Mouse (Mus musculus): ENCODE data around the gene Cd4. TPM values are rescaled to one million over a fixed set of nuclear protein-coding genes. Genes with fewer than 3 reads are reported as not detected.

Gene Cd4
- polyA plus RNA-seq, 1 experiment, result 5.8 TPM

DNA sequence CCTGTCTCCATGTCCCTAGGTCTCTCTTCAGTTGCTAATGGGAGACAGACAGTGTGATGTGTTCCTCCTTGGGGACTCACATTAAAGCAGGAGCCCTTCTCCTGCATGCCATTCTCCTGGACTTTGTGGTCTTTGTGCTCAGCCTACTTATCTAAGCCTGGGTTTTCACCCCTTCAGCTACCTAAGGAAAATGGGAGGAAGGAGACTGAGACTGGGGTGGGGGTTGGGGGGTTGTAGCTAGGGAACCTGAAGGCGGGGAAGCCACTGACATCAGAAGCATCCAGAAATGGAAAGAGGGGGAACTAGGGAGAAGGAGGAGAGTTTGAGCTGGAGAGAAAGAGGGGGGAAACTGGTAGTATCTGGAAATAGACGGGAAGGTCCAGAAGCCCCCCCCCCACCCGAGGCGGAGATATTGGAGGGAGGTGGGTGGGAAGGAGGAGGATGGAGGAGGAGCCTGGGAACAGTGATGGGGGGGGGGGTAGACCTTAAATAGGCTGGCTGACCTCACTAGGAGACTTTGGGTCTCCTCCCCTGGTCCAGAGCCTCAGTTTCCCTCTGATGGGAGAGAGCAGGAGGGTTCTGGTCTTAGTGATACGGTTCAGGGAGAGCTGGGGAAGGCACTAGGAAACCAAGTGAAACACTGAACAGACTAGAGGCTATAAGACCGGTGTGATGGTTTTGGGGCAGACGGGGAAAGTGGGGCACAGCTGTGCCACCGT is 25.5 kb downstream of the Cd4 start:
- H3K27ac ChIP-seq (ENCODE audit: insufficient read depth, low read depth, low read length), result no peak overlapping the region
- TF ChIP-seq POLR2A (IDR thresholded peaks at IDR 0.05; ENCODE audit: low read depth, low read length) (no peak), CTCF (IDR thresholded peaks at IDR 0.05; ENCODE audit: extremely low read depth, insufficient read length, insufficient replicate concordance, low read depth, low read length) (no peak)
- H3K27me3 ChIP-seq (ENCODE audit: control insufficient read depth, insufficient read depth, low read length), result peaks cover 26% of the 10 kb centered on the region
- H3K4me3 ChIP-seq (ENCODE audit: low read depth, low read length), result no peak overlapping the region
- 21% methylated on average over 8 of the region's 8 CpGs for WGBS
- H3K4me1 ChIP-seq (ENCODE audit: control insufficient read depth, insufficient read depth, insufficient read length, low read length), result peaks cover 4% of the 10 kb centered on the region
- no peaks in the 10 kb centered on the region for H3K36me3 ChIP-seq (ENCODE audit: control insufficient read depth, insufficient read depth, low read length)

DNA sequence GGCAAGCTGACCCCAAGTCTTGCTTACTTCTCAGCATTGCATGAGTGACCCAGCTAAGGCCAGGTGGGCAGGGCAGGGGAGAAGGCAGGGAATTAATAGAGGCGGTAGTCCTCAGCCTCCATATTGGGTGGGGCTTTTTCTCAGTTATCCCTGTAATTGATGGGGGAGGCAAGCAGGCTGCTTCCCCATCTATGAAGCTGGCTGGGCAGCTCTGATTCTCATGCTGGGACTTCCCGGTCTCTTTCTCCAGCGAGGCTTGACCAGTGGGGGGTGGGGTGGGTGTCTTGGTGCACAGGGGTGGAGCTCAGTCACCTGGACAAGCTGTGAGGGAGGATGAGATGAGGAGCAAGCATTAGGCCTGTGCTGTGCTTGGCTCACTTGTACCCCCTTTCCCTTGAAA is 26.2 kb downstream of the Cd4 start:
- TF ChIP-seq CTCF (IDR thresholded peaks at IDR 0.05; ENCODE audit: extremely low read depth, insufficient read length, insufficient replicate concordance, low read depth, low read length), result no peak
- no peak for TF ChIP-seq POLR2A (IDR thresholded peaks at IDR 0.05; ENCODE audit: low read depth, low read length)
- Histone ChIP-seq H3K4me1 (ENCODE audit: control insufficient read depth, insufficient read depth, insufficient read length, low read length) (peaks cover 4% of the 10 kb centered on the region), H3K4me3 (ENCODE audit: low read depth, low read length) (no peak overlapping the region), H3K36me3 (ENCODE audit: control insufficient read depth, insufficient read depth, low read length) (no peaks in the 10 kb centered on the region), H3K27me3 (ENCODE audit: control insufficient read depth, insufficient read depth, low read length) (peaks cover 32% of the 10 kb centered on the region), H3K27ac (ENCODE audit: insufficient read depth, low read depth, low read length) (no peak overlapping the region)
- WGBS, result 40% methylated on average over 3 of the region's 3 CpGs

DNA sequence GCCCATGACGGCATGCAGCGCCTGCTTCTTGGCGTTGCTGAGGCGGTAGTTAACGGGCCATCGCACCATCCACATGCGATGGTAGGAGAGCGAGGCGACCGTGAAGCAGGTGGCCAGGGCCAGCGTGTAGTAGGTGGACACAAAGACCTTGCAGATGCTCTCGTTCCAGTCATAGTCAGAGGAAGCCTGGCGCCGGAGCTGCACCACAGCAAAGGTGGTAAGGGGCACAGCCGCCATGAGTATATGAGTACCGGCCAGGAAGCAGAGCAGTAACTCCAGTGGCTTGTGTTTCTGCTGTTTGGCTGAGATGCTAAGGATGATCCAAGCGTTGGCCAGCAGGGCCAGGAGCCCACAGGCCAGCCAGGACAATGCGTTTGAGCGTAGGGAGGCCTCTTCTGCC is 26.8 kb downstream of the Cd4 start:
- Histone ChIP-seq H3K36me3 (ENCODE audit: control insufficient read depth, insufficient read depth, low read length) (no peaks in the 10 kb centered on the region), H3K4me1 (ENCODE audit: control insufficient read depth, insufficient read depth, insufficient read length, low read length) (peaks cover 4% of the 10 kb centered on the region), H3K27ac (ENCODE audit: insufficient read depth, low read depth, low read length) (no peak overlapping the region), H3K4me3 (ENCODE audit: low read depth, low read length) (no peak overlapping the region), H3K27me3 (ENCODE audit: control insufficient read depth, insufficient read depth, low read length) (peaks cover 34% of the 10 kb centered on the region)
- TF ChIP-seq CTCF (IDR thresholded peaks at IDR 0.05; ENCODE audit: extremely low read depth, insufficient read length, insufficient replicate concordance, low read depth, low read length) (no peak), POLR2A (IDR thresholded peaks at IDR 0.05; ENCODE audit: low read depth, low read length) (no peak)
- WGBS, result 88% methylated on average over 19 of the region's 19 CpGs

DNA sequence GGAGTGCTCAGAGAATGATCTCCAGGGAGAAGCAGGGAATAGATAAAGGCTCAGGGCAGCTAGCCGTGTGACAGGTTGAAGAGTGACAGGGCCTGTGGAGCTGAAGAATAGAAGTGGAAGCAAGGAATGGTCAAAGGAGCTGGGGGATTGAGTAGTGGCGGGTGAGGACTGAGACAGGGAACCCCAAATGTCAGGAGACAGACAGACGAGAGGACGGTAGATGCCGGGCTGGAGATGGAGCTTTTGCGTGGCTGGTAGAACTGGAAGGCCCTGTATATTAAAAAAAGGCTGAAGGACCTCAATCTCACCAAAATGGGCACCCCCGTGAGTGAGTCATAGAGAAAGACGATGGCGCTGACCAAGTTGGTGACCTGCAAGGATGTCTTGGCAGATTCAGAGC is 27.5 kb downstream of the Cd4 start:
- no peak for TF ChIP-seq POLR2A (IDR thresholded peaks at IDR 0.05; ENCODE audit: low read depth, low read length)
- no peak for TF ChIP-seq CTCF (IDR thresholded peaks at IDR 0.05; ENCODE audit: extremely low read depth, insufficient read length, insufficient replicate concordance, low read depth, low read length)
- Histone ChIP-seq H3K36me3 (ENCODE audit: control insufficient read depth, insufficient read depth, low read length) (no peaks in the 10 kb centered on the region), H3K27me3 (ENCODE audit: control insufficient read depth, insufficient read depth, low read length) (peaks cover 38% of the 10 kb centered on the region), H3K27ac (ENCODE audit: insufficient read depth, low read depth, low read length) (no peak overlapping the region), H3K4me1 (ENCODE audit: control insufficient read depth, insufficient read depth, insufficient read length, low read length) (peaks cover 4% of the 10 kb centered on the region), H3K4me3 (ENCODE audit: low read depth, low read length) (no peak overlapping the region)
- WGBS, result 91% methylated on average over 9 of the region's 9 CpGs

DNA sequence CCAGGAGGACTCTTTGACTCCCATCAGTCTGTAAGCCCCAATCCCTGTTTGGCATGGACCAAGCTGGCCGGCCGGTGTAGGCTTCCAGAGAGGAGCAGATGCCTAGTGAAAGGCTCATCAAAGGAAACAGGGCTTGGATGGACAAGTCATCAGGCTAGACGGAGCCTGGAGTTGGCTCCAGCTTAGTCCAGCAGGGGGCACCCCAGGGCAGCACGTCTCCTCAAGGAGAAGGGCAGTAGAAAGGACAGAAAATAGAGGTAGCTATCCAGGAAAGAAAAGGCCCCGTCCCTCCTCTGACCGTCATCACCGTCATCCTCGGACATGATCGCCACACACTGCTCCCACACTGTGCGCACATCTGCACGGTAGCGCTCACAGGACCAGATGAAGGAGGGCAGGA is 28.3 kb downstream of the Cd4 start:
- no peaks in the 10 kb centered on the region for H3K36me3 ChIP-seq (ENCODE audit: control insufficient read depth, insufficient read depth, low read length)
- WGBS, result 9% methylated on average over 12 of the region's 12 CpGs
- peaks cover 4% of the 10 kb centered on the region for H3K4me1 ChIP-seq (ENCODE audit: control insufficient read depth, insufficient read depth, insufficient read length, low read length)
- no peak overlapping the region for H3K4me3 ChIP-seq (ENCODE audit: low read depth, low read length)
- H3K27ac ChIP-seq (ENCODE audit: insufficient read depth, low read depth, low read length), result no peak overlapping the region
- peak; percentile 81 for TF ChIP-seq CTCF (IDR thresholded peaks at IDR 0.05; ENCODE audit: extremely low read depth, insufficient read length, insufficient replicate concordance, low read depth, low read length)
- no peak for TF ChIP-seq POLR2A (IDR thresholded peaks at IDR 0.05; ENCODE audit: low read depth, low read length)
- peaks cover 38% of the 10 kb centered on the region for H3K27me3 ChIP-seq (ENCODE audit: control insufficient read depth, insufficient read depth, low read length)

DNA sequence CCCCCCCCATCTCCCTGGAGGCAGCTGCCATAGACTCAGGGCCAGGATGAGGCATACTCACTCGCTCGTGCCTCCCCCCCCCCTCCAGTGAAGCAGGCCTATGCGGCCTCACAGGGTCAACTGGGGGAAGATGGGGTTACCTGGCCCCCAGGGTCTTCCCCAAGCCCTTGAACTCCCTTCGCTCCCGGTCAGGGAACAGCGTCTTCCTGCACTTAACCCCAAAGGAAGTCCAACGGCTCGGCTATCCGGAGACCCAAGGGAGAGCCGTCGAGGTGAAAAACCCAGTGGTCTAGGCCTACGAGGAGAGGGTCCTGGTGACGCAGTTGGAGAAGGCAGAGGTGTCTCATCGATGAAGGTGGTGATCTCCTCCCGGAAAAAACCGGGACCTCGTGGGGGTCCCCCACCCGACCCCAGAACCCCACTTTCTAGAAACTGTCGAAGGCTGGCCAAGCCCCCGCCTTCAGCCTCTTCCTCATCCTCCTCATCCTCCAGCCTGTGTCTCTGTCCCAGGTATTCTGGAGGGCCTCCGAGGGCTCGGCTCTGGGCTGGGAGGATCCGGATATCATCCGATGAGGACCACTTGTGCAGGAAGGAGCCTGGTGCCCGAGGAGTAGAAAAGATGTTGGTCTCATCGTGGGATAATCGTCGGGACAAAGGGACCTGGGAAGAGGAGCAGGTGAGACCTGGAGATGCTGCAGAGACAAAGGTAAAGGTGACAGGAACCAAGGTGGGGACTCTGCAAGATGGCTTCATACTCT is 29.3 kb downstream of the Cd4 start:
- Histone ChIP-seq H3K27me3 (ENCODE audit: control insufficient read depth, insufficient read depth, low read length) (peaks cover 33% of the 10 kb centered on the region), H3K4me3 (ENCODE audit: low read depth, low read length) (no peak overlapping the region), H3K27ac (ENCODE audit: insufficient read depth, low read depth, low read length) (no peak overlapping the region), H3K4me1 (ENCODE audit: control insufficient read depth, insufficient read depth, insufficient read length, low read length) (peaks cover 4% of the 10 kb centered on the region), H3K36me3 (ENCODE audit: control insufficient read depth, insufficient read depth, low read length) (no peaks in the 10 kb centered on the region)
- WGBS, result 75% methylated on average over 28 of the region's 28 CpGs
- TF ChIP-seq POLR2A (IDR thresholded peaks at IDR 0.05; ENCODE audit: low read depth, low read length) (no peak), CTCF (IDR thresholded peaks at IDR 0.05; ENCODE audit: extremely low read depth, insufficient read length, insufficient replicate concordance, low read depth, low read length) (no peak)

DNA sequence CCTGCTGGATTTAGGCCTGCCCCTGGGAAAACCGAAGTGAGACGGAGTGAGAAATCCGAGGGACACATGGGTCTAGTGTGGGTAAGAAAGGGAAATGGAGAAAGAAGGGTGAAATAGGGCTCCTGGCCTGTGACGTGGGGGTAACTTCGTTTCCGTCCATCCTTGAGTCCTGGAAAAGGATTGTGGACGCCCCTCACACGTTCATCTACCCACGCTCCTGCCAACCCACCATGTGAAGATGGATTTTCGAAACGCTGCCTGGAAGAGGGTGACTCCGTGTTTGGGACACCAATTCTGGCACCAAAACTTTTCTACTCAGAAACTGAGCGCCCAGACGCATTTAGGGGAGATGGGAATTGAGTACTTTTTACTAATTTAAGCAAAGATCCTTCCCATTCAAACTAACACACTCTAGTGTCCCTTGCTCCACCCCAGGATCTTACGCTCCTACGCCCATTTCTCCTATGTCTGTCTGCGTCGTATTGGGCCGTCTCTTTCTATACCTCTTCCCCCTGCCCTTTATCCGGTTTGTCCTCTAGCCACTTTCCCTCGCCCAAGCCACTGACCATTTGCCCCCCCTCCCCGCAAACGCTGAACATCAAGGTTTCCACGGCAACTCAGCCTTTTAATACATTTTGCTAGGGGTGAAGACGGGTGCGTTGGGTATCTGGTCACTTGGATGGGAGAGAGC is 30.0 kb downstream of the Cd4 start:
- Histone ChIP-seq H3K4me1 (ENCODE audit: control insufficient read depth, insufficient read depth, insufficient read length, low read length) (peaks cover under 1% of the 10 kb centered on the region; the same call in 1 of the 2 replicates), H3K36me3 (ENCODE audit: control insufficient read depth, insufficient read depth, low read length) (no peaks in the 10 kb centered on the region), H3K4me3 (ENCODE audit: low read depth, low read length) (peak overlapping the region; percentile 71), H3K27ac (ENCODE audit: insufficient read depth, low read depth, low read length) (no peak overlapping the region), H3K27me3 (ENCODE audit: control insufficient read depth, insufficient read depth, low read length) (peaks cover 27% of the 10 kb centered on the region)
- TF ChIP-seq CTCF (IDR thresholded peaks at IDR 0.05; ENCODE audit: extremely low read depth, insufficient read length, insufficient replicate concordance, low read depth, low read length) (no peak), POLR2A (IDR thresholded peaks at IDR 0.05; ENCODE audit: low read depth, low read length) (no peak)
- 36% methylated on average over 26 of the region's 26 CpGs for WGBS

Measured in small intestine, adult 2 months (tissue).